Mouse (Mus musculus): ENCODE measurements around the gene Ptpn1. TPM values are rescaled to one million over a fixed set of nuclear protein-coding genes. Genes with fewer than 3 reads are reported as not detected.

The Ptpn1 gene
- polyA plus RNA-seq, 1 experiment from 2014 or later, result 50.7 TPM

DNA sequence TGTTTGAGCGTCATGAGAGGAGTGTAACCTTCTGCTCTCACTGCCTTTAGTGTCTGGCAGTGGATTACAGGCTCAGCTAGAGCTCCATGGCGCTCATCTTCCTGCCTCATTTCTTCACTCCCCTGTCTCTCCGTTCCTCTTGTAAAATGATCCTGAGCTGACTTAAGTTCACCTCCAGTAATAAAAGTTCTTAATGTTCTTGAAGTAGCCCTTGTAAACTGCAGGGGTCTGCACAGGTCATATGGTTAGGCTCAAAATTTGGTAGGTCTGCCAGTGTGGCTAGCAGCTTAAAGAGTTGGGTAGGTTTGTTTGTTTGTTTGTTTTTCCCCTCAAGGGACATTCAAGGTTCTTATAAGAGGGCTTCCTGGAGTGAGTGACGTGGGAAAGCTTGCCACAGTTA lies 7.3 kb downstream of the Ptpn1 start:
- ATAC-seq (replicated peaks; ENCODE audit: low FRiP score), result no peak

DNA sequence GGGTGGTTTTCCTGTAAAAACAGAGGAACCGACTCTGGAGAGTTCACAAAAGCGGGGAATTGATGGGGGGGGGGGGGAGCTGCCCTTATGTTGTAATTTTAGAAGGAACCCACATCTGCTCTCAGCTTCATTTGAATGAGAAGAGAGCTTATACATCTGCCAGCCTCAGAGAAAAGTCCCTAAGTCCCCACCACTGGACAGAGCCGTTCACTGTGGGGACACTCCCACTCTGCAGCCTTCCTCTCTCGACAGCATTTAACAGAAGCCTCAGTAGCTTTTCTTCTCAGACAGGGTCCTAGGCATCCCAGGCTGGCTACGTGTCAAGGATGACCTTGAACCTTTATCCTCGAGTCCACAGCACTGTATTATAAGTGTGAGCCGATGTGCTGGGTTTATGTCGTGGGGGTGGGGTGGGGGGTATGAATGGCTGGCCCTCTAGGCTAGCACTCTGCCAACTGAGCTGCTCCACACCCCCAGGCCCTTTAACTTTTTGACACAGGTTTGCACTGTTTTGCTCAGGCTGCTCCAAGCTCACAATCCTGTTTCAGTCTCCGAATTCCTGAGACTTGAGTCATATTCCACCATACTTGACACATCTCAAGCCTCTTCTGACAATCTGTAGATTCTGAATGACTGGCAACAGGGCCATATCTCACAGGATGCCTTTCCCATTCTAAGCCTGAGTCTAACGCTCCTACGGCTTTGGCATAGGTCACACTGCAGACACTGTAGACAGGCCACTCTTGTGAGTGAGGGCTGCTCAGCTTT lies 8.0 kb downstream of the Ptpn1 start:
- no peak overlapping the region for H3K9ac ChIP-seq (ENCODE audit: low read depth, low read length)
- H3K27ac ChIP-seq (ENCODE audit: low read depth, low read length), result no peak overlapping the region; the same call in 1 of the 2 replicates
- H3K9me3 ChIP-seq (ENCODE audit: control insufficient read depth, low read length), result no peaks in the 10 kb centered on the region
- ATAC-seq (replicated peaks; ENCODE audit: low FRiP score), result no peak
- H3K4me3 ChIP-seq (ENCODE audit: low read depth, low read length), result no peak overlapping the region
- H3K4me1 ChIP-seq (replicated peaks; ENCODE audit: control insufficient read depth, insufficient read depth, low read length), result peaks cover 52% of the 10 kb centered on the region
- 64% methylated on average over 11 of the region's 11 CpGs for WGBS
- no peaks in the 10 kb centered on the region; the same call in 1 of the 2 replicates for H3K36me3 ChIP-seq (ENCODE audit: control insufficient read depth, insufficient read depth, low read length)
- no peaks in the 10 kb centered on the region for H3K27me3 ChIP-seq (replicated peaks; ENCODE audit: control insufficient read depth, insufficient read depth, low read length)
- no peak for DNase-seq (ENCODE audit: low spot score)
- H3K4me2 ChIP-seq, result no peak overlapping the region

More for the DNA sequence above, 7.3 kb downstream of the Ptpn1 start:
- no peaks in the 10 kb centered on the region; the same call in 1 of the 2 replicates for H3K36me3 ChIP-seq (ENCODE audit: control insufficient read depth, insufficient read depth, low read length)
- 71% methylated on average over 4 of the region's 4 CpGs for WGBS
- no peak for DNase-seq (ENCODE audit: low spot score)
- H3K9me3 ChIP-seq (ENCODE audit: control insufficient read depth, low read length), result no peaks in the 10 kb centered on the region
- no peak overlapping the region for H3K9ac ChIP-seq (ENCODE audit: low read depth, low read length)
- no peaks in the 10 kb centered on the region for H3K27me3 ChIP-seq (replicated peaks; ENCODE audit: control insufficient read depth, insufficient read depth, low read length)
- peaks cover 47% of the 10 kb centered on the region for H3K4me1 ChIP-seq (replicated peaks; ENCODE audit: control insufficient read depth, insufficient read depth, low read length)
- no peak overlapping the region for H3K27ac ChIP-seq (ENCODE audit: low read depth, low read length)
- no peak overlapping the region for H3K4me2 ChIP-seq
- no peak overlapping the region for H3K4me3 ChIP-seq (ENCODE audit: low read depth, low read length)

DNA sequence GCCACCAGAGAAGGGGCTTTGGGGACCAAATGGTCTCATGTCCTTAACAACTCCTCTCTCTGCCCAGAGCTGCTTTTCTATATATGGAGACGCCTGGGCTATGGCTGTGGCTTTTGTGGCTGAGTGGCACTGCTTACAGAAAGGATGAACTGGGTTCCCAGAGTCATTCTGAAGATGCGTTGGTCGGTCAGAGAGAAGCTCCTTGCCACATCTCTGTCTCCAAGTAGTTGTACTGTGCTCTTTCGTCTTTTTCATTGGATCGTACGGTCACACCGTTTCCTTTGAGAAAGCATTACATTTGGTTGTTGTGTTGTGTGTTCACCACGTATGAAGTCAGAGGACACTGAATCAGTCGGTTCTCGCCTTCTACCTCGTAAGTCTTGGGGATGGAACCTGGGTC lies 8.8 kb downstream of the Ptpn1 start:
- Histone ChIP-seq H3K4me3 (ENCODE audit: low read depth, low read length) (no peak overlapping the region), H3K9ac (ENCODE audit: low read depth, low read length) (no peak overlapping the region), H3K27me3 (replicated peaks; ENCODE audit: control insufficient read depth, insufficient read depth, low read length) (no peaks in the 10 kb centered on the region), H3K4me2 (no peak overlapping the region), H3K9me3 (ENCODE audit: control insufficient read depth, low read length) (no peaks in the 10 kb centered on the region), H3K36me3 (ENCODE audit: control insufficient read depth, insufficient read depth, low read length) (no peaks in the 10 kb centered on the region), H3K27ac (ENCODE audit: low read depth, low read length) (no peak overlapping the region), H3K4me1 (replicated peaks; ENCODE audit: control insufficient read depth, insufficient read depth, low read length) (peaks cover 55% of the 10 kb centered on the region)
- WGBS, result 82% methylated on average over 11 of the region's 11 CpGs
- DNase-seq (ENCODE audit: low spot score), result no peak
- no peak for ATAC-seq (replicated peaks; ENCODE audit: low FRiP score)

DNA sequence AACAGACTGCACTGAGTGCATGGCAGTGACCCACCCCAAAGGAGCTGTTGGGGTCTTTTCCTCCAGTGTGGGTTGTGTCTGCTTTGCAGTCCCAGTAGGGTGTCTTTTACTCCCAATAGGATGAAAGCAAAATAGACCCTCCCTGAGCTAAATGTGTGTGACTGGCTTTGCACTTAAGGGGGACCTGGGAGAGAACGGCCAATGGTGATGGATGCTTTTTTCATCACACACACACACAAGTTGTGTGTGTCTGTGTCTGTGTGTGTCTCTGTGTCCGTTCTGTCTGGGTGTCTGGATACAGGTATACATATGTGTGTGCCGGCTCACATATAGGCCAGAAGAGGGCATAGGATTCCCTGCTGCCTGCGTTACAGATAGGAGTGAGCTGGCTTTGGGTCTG lies 9.5 kb downstream of the Ptpn1 start:
- no peak overlapping the region for H3K4me2 ChIP-seq

DNA sequence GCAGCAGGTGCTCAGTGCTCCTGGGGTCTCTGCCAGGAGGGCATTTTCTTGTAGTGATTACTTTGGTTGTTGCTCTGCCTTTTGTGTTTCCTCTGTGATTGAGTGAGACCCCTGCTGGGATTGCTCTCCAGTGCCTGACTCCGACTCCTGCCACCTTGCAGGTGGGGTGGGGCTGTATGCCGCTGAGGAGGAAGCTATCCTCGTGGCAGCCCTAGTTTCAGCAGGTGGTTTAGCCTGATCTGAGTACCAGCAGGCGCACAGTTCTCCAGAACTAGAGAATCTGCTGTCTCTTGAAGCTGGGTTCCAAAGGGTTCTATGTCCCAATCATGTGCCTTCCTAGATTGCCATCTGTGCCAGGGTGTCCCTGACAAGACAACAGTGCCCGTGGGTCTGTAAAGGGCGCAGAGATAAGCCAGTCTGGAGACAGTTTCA lies 9.9 kb downstream of the Ptpn1 start:
- Histone ChIP-seq H3K4me3 (ENCODE audit: low read depth, low read length) (no peak overlapping the region), H3K9ac (ENCODE audit: low read depth, low read length) (no peak overlapping the region; the same call in 1 of the 2 replicates), H3K36me3 (ENCODE audit: control insufficient read depth, insufficient read depth, low read length) (no peaks in the 10 kb centered on the region), H3K9me3 (ENCODE audit: control insufficient read depth, low read length) (no peaks in the 10 kb centered on the region), H3K27me3 (replicated peaks; ENCODE audit: control insufficient read depth, insufficient read depth, low read length) (no peaks in the 10 kb centered on the region), H3K4me2 (peak overlapping the region; percentile 26), H3K27ac (ENCODE audit: low read depth, low read length) (no peak overlapping the region), H3K4me1 (replicated peaks; ENCODE audit: control insufficient read depth, insufficient read depth, low read length) (peaks cover 64% of the 10 kb centered on the region)
- DNase-seq (ENCODE audit: low spot score) (no peak), ATAC-seq (replicated peaks; ENCODE audit: low FRiP score) (no peak)
- 53% methylated on average over 6 of the region's 6 CpGs for WGBS

More for the DNA sequence above, 9.5 kb downstream of the Ptpn1 start:
- Histone ChIP-seq H3K27ac (ENCODE audit: low read depth, low read length) (no peak overlapping the region), H3K4me1 (replicated peaks; ENCODE audit: control insufficient read depth, insufficient read depth, low read length) (peaks cover 59% of the 10 kb centered on the region), H3K4me3 (ENCODE audit: low read depth, low read length) (no peak overlapping the region), H3K36me3 (ENCODE audit: control insufficient read depth, insufficient read depth, low read length) (no peaks in the 10 kb centered on the region), H3K9ac (ENCODE audit: low read depth, low read length) (no peak overlapping the region; the same call in 1 of the 2 replicates), H3K9me3 (ENCODE audit: control insufficient read depth, low read length) (no peaks in the 10 kb centered on the region), H3K27me3 (replicated peaks; ENCODE audit: control insufficient read depth, insufficient read depth, low read length) (no peaks in the 10 kb centered on the region)
- 81% methylated on average over 4 of the region's 4 CpGs for WGBS
- no peak for DNase-seq (ENCODE audit: low spot score)
- no peak for ATAC-seq (replicated peaks; ENCODE audit: low FRiP score)

DNA sequence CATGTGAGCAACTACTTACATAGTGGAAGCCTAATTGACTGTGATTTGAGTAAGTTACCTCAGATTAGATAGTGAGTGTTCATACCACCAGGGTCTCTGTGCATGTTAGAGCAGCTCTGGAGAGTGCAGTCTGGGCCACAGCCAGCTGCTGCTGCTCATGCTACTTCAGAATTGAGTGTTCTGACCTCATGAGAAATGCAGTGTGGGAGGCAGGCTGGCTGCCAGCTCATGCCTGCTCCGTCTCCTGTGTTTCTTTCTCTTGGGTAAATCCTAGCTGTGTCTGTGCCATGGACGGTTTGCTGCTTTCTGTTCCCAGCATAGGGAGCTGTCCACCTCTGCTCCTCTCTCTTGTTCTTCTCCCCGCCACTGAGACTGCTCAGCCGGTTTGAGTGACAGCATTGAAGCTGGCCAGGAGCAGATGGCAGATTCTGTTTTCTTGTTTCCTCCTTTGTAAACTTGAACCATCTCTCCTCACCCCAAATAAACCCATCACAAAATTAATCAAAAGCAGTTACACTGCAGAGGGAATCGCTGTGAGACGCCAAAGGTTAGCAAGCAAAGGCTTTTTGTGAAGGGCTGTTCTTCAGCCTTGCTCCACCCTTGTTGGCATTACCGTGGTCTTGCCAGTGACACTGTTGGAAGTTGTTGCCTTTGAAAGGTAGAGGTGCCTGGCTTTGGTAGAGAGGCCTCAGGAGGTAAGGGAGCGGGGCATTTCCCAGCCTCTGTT lies 10.5 kb downstream of the Ptpn1 start:
- no peak overlapping the region for H3K4me3 ChIP-seq (ENCODE audit: low read depth, low read length)
- no peaks in the 10 kb centered on the region for H3K9me3 ChIP-seq (ENCODE audit: control insufficient read depth, low read length)
- no peak for DNase-seq (ENCODE audit: low spot score)
- peaks cover 67% of the 10 kb centered on the region for H3K4me1 ChIP-seq (replicated peaks; ENCODE audit: control insufficient read depth, insufficient read depth, low read length)
- no peak; the same call in 1 of the 2 replicates for ATAC-seq (replicated peaks; ENCODE audit: low FRiP score)
- H3K9ac ChIP-seq (ENCODE audit: low read depth, low read length), result no peak overlapping the region
- peak overlapping the region; percentile 26 for H3K4me2 ChIP-seq
- H3K27ac ChIP-seq (ENCODE audit: low read depth, low read length), result peak overlapping the region; percentile 4; the same call in 1 of the 2 replicates
- no peaks in the 10 kb centered on the region for H3K27me3 ChIP-seq (replicated peaks; ENCODE audit: control insufficient read depth, insufficient read depth, low read length)
- no peaks in the 10 kb centered on the region for H3K36me3 ChIP-seq (ENCODE audit: control insufficient read depth, insufficient read depth, low read length)
- WGBS, result 44% methylated on average over 8 of the region's 8 CpGs

DNA sequence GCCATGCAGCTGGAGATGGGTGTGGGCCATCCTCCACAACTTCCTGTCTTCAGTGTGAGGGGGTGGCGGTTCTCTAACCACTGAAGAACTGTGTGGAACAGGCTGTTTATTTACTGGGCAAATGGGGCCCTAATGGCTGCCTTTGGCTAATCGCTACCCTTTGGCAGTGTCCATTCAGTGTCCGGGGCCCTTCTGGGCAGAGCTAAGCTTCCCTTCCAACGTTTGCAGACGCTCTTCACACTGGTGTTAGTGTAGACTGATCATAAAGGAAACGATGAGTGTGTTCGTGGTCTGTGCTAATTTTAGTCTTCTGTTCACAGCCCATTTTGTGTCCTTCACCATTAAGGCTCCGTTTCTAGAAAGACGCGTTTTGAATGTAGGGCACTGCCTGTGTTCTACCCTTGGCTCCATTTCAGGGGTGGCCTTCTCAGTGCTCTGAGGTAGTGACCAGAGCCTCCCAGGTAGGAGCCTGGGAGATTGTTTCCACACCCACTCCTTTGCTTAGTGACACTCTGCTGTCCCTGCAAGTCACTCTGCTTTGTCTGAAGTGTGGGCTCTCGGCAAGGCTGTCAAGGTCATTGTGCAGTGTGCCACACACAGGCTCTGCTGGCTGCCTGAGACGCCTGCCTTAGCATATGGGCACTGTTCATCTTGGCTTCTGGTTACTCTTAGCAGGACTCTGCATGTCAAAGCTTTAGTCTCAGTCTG lies 11.2 kb downstream of the Ptpn1 start:
- 45% methylated on average over 12 of the region's 12 CpGs for WGBS
- Histone ChIP-seq H3K9me3 (ENCODE audit: control insufficient read depth, low read length) (no peaks in the 10 kb centered on the region), H3K36me3 (ENCODE audit: control insufficient read depth, insufficient read depth, low read length) (no peaks in the 10 kb centered on the region), H3K9ac (ENCODE audit: low read depth, low read length) (no peak overlapping the region), H3K4me2 (peak overlapping the region; percentile 26), H3K4me3 (ENCODE audit: low read depth, low read length) (no peak overlapping the region), H3K27me3 (replicated peaks; ENCODE audit: control insufficient read depth, insufficient read depth, low read length) (no peaks in the 10 kb centered on the region), H3K4me1 (replicated peaks; ENCODE audit: control insufficient read depth, insufficient read depth, low read length) (peaks cover 73% of the 10 kb centered on the region), H3K27ac (ENCODE audit: low read depth, low read length) (no peak overlapping the region)
- no peak for ATAC-seq (replicated peaks; ENCODE audit: low FRiP score)
- DNase-seq (ENCODE audit: low spot score), result no peak

DNA sequence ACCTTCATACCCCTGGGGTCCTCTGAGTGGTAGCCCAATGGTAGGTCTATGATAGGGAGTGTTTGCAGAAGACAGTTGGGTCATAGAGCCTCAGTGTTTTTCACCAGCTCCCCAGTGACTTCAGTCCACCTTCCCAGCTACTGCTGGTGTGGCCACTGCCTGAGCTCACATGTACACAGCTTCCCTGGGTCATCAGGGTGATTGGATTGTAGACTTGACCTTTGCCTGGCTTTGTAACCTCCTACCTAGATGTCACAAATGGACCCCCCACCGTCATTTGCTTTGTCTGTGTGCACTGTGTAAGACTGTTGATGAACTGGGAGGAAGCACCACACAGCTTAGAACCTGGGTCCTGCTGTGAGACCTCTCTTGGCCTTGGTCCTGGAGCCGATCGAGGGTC lies 12.3 kb downstream of the Ptpn1 start:
- no peaks in the 10 kb centered on the region for H3K27me3 ChIP-seq (replicated peaks; ENCODE audit: control insufficient read depth, insufficient read depth, low read length)
- ATAC-seq (replicated peaks; ENCODE audit: low FRiP score), result no peak
- no peaks in the 10 kb centered on the region for H3K36me3 ChIP-seq (ENCODE audit: control insufficient read depth, insufficient read depth, low read length)
- no peak overlapping the region for H3K9ac ChIP-seq (ENCODE audit: low read depth, low read length)
- no peak overlapping the region for H3K4me2 ChIP-seq
- no peak overlapping the region for H3K27ac ChIP-seq (ENCODE audit: low read depth, low read length)
- no peak overlapping the region for H3K4me3 ChIP-seq (ENCODE audit: low read depth, low read length)
- no peak for DNase-seq (ENCODE audit: low spot score)
- WGBS, result 79% methylated on average over 3 of the region's 3 CpGs
- no peaks in the 10 kb centered on the region for H3K9me3 ChIP-seq (ENCODE audit: control insufficient read depth, low read length)
- H3K4me1 ChIP-seq (replicated peaks; ENCODE audit: control insufficient read depth, insufficient read depth, low read length), result peaks cover 83% of the 10 kb centered on the region

Data from liver, embryonic 11.5 days (tissue).